Mouse (Mus musculus) forebrain, postnatal 0 days (tissue): ENCODE measurements around the gene Tulp2. TPM values are rescaled to one million over a fixed set of nuclear protein-coding genes. Genes with fewer than 3 reads are reported as not detected.

Source experiments
- ATAC-seq: fragments of 200-750 bp; cut with Nextera tagmentation; 2 replicates; pipeline ENCODE4 v1.8.0; 2017; ENCODE audit warnings: mild to moderate bottlenecking, moderate library complexity
- DNase-seq: peaks from one replicate; pipeline ENCODE4 v3.0.0-alpha.2; 2015
- H3K27ac ChIP-seq: fragments of 300-500 bp; sonication (generic); 2 replicates; pipeline ENCODE4 v1.5.1; 2014; ENCODE audit warnings: low read depth, mild to moderate bottlenecking, antibody characterized with exemption, low read length, moderate library complexity, mixed read lengths
- H3K27me3 ChIP-seq: fragments of 300-500 bp; sonication (generic); 2 replicates; pipeline ENCODE4 v1.6.1; 2014; ENCODE audit warnings: mild to moderate bottlenecking, low read length, mixed read lengths; ENCODE audit not compliant: insufficient read depth
- H3K36me3 ChIP-seq: fragments of 300-500 bp; sonication (generic); 2 replicates; pipeline ENCODE4 v1.6.1; 2014; ENCODE audit warnings: mild to moderate bottlenecking, moderate library complexity; ENCODE audit not compliant: insufficient read depth
- H3K4me1 ChIP-seq: fragments of 300-500 bp; sonication (generic); 2 replicates; pipeline ENCODE4 v1.6.1; 2014; ENCODE audit warnings: antibody characterized with exemption; ENCODE audit not compliant: insufficient read depth
- H3K4me2 ChIP-seq: fragments of 300-500 bp; sonication (generic); 2 replicates; pipeline ENCODE4 v1.6.1; 2014; ENCODE audit warnings: low read depth, mild to moderate bottlenecking, moderate library complexity
- H3K4me3 ChIP-seq: fragments of 300-500 bp; sonication (generic); 2 replicates; pipeline ENCODE4 v1.5.1; 2014; ENCODE audit warnings: low read depth, low read length, mixed read lengths
- H3K9ac ChIP-seq: fragments of 300-500 bp; sonication (generic); 2 replicates; pipeline ENCODE4 v1.6.1; 2014; ENCODE audit warnings: mild to moderate bottlenecking
- H3K9me3 ChIP-seq: fragments of 300-500 bp; sonication (generic); 2 replicates; pipeline ENCODE4 v1.6.1; 2016; ENCODE audit warnings: low read length
- CTCF ChIP-seq: sonication (generic); IDR thresholded peaks from 2 replicates; pipeline ENCODE4 v1.5.1; 2016; ENCODE audit warnings: antibody characterized with exemption, control low read depth, low read depth
- WGBS: fragments of 180-500 bp; shearing (Covaris S2); extraction: QIAGEN DNeasy Blood & Tissue Kit; methylation state at CpG from one replicate; pipeline ENCODE4 v1.1.7; 2014; 5-methylcytosine and 5-hydroxymethylcytosine counted together
- polyA plus RNA-seq: library from polyadenylated mRNA; unstranded; fragments of >200 nt; fragmentation: Nextera tagmentation; extraction: Ambion mirVana; gene quantifications from 2 replicates; pipeline ENCODE4 v1.2.1, GENCODE M21; 2015
- total RNA-seq: library from RNA; depleted of rRNA; stranded (reverse); fragments of >200 nt; gene quantifications from 2 replicates; pipeline ENCODE4 v1.2.3, GENCODE M21; 2014

The Tulp2 gene
- total and polyA plus RNA-seq, 2 experiments from 2014 or later: 0.07 to 0.19 TPM

GRCm38 (mm10) chr7:45521728-45522184 lies 40.1 kb downstream of the Tulp2 start:
- DNase-seq (peak; percentile 93), ATAC-seq (peak; percentile 90)
- Histone ChIP-seq H3K4me3 (peak overlapping the region; percentile 46), H3K9ac (peak overlapping the region; percentile 51), H3K4me1 (no peaks in the 10 kb centered on the region), H3K9me3 (no peaks in the 10 kb centered on the region), H3K27me3 (no peaks in the 10 kb centered on the region), H3K27ac (peak overlapping the region; percentile 86), H3K4me2 (peak overlapping the region; percentile 53), H3K36me3 (no peaks in the 10 kb centered on the region)
- peak; percentile 56 for TF ChIP-seq CTCF
- 2% methylated on average over 28 of the region's 28 CpGs for WGBS

GRCm38 (mm10) chr7:45522194-45522752 lies 40.6 kb downstream of the Tulp2 start:
- H3K9ac ChIP-seq: no peak overlapping the region
- H3K9me3 ChIP-seq: no peaks in the 10 kb centered on the region
- TF ChIP-seq CTCF: no peak
- DNase-seq: no peak
- peak overlapping the region; percentile 46 for H3K4me3 ChIP-seq
- H3K36me3 ChIP-seq: no peaks in the 10 kb centered on the region
- H3K4me1 ChIP-seq: no peaks in the 10 kb centered on the region
- no peaks in the 10 kb centered on the region for H3K27me3 ChIP-seq
- ATAC-seq: no peak
- peak overlapping the region; percentile 53 for H3K4me2 ChIP-seq
- no peak overlapping the region for H3K27ac ChIP-seq
- WGBS: 46% methylated on average over 16 of the region's 16 CpGs

- H3K27ac ChIP-seq: no peak overlapping the region
- H3K36me3 ChIP-seq: no peaks in the 10 kb centered on the region
- no peaks in the 10 kb centered on the region for H3K9me3 ChIP-seq
- ATAC-seq (no peak), DNase-seq (no peak)
- H3K4me2 ChIP-seq: no peak overlapping the region
- H3K4me3 ChIP-seq: no peak overlapping the region
- H3K9ac ChIP-seq: no peak overlapping the region
- no peaks in the 10 kb centered on the region for H3K27me3 ChIP-seq
- no peak for TF ChIP-seq CTCF
- WGBS: 80% methylated on average over 18 of the region's 18 CpGs
- H3K4me1 ChIP-seq: no peaks in the 10 kb centered on the region
These were observed 41.4 kb downstream of the Tulp2 start for GRCm38 (mm10) chr7:45522957-45523676.

GRCm38 (mm10) chr7:45523678-45524170 lies 42.0 kb downstream of the Tulp2 start:
- Histone ChIP-seq H3K27ac (no peak overlapping the region), H3K4me1 (no peaks in the 10 kb centered on the region), H3K4me2 (no peak overlapping the region), H3K9me3 (no peaks in the 10 kb centered on the region), H3K27me3 (no peaks in the 10 kb centered on the region), H3K4me3 (no peak overlapping the region), H3K9ac (no peak overlapping the region), H3K36me3 (no peaks in the 10 kb centered on the region)
- no peak for DNase-seq
- 84% methylated on average over 12 of the region's 13 CpGs for WGBS
- no peak for TF ChIP-seq CTCF
- no peak for ATAC-seq

- Histone ChIP-seq H3K27me3 (no peaks in the 10 kb centered on the region), H3K4me1 (no peaks in the 10 kb centered on the region), H3K9ac (peak overlapping the region; percentile 83), H3K4me3 (peak overlapping the region; percentile 89), H3K36me3 (no peaks in the 10 kb centered on the region), H3K27ac (peak overlapping the region; percentile 84), H3K4me2 (peak overlapping the region; percentile 63), H3K9me3 (no peaks in the 10 kb centered on the region)
- no peak for TF ChIP-seq CTCF
- DNase-seq (no peak), ATAC-seq (no peak)
- WGBS: 34% methylated on average over 12 of the region's 12 CpGs
These were observed 43.4 kb downstream of the Tulp2 start for GRCm38 (mm10) chr7:45524841-45525621.

GRCm38 (mm10) chr7:45525809-45526473 lies 44.3 kb downstream of the Tulp2 start, which contains the start of the genes Ppp1r15a and Plekha4:
Gene Ppp1r15a, minus strand, starts transcription at chr7:45526268.
Gene Plekha4, plus strand, starts transcription at chr7:45526330.
- H3K9ac ChIP-seq: peak within 1 kb of the TSS; percentile 83
- no peak for TF ChIP-seq CTCF
- peak within 1 kb of the TSS; percentile 89 for H3K4me3 ChIP-seq
- no peaks in the 10 kb centered on the region for H3K4me1 ChIP-seq
- no peaks in the 10 kb centered on the region for H3K9me3 ChIP-seq
- 1% methylated on average over 54 of the region's 54 CpGs for WGBS
- no peaks in the 10 kb centered on the region for H3K27me3 ChIP-seq
- H3K4me2 ChIP-seq: peak within 1 kb of the TSS; percentile 63
- ATAC-seq: peak; percentile 88
- peak within 1 kb of the TSS; percentile 84 for H3K27ac ChIP-seq
- DNase-seq: peak; percentile 96
- no peaks in the 10 kb centered on the region for H3K36me3 ChIP-seq
